Mouse (Mus musculus): ENCODE measurements around the gene Diras1. TPM values are rescaled to one million over a fixed set of nuclear protein-coding genes. Genes with fewer than 3 reads are reported as not detected.
A peak's percentile ranks its signal among the peaks of the same experiment; 100 is the strongest.
"Not testable (repeated sequence)": the region's sequence is repeated elsewhere in the genome, so short reads cannot be mapped to it uniquely, and the experiment has no call there.

Gene Diras1
- polyA plus RNA-seq (2012) = 0.01 TPM in 1 of 2 replicates, not detected in the other

GRCm38 (mm10) chr10:81025639-81026275 lies at the start of gene Diras1:
Diras1 (minus strand) TSS chr10:81025662.
- no peak for TF ChIP-seq TAL1 (IDR thresholded peaks at IDR 0.05; ENCODE audit: low read length)
- no peak for TF ChIP-seq GATA1 (IDR thresholded peaks at IDR 0.05; ENCODE audit: low read length)
- peaks cover 9% of the 10 kb centered on the region for H3K36me3 ChIP-seq (ENCODE audit: control insufficient read depth)
- H3K4me3 ChIP-seq (replicated peaks) = no peak within 1 kb of the TSS
- H3K27me3 ChIP-seq (ENCODE audit: control insufficient read depth) = peaks cover 55% of the 10 kb centered on the region
- peaks cover 2% of the 10 kb centered on the region for H3K9me3 ChIP-seq (ENCODE audit: control insufficient read depth, low read length)
- peaks cover 15% of the 10 kb centered on the region for H3K4me1 ChIP-seq (ENCODE audit: control insufficient read depth)

- Histone ChIP-seq H3K27me3 (ENCODE audit: control insufficient read depth) (no peaks in the 10 kb centered on the region), H3K36me3 (ENCODE audit: control insufficient read depth) (peaks cover 64% of the 10 kb centered on the region), H3K4me3 (replicated peaks) (no peak overlapping the region), H3K9me3 (ENCODE audit: control insufficient read depth, low read length) (no peaks in the 10 kb centered on the region), H3K4me1 (ENCODE audit: control insufficient read depth) (peaks cover 38% of the 10 kb centered on the region)
- TF ChIP-seq TAL1 (IDR thresholded peaks at IDR 0.05; ENCODE audit: low read length) (no peak), GATA1 (IDR thresholded peaks at IDR 0.05; ENCODE audit: low read length) (no peak)
These were observed 48.0 kb upstream of the Diras1 start for GRCm38 (mm10) chr10:81073464-81073863.

GRCm38 (mm10) chr10:81072290-81072689 lies 46.8 kb upstream of the Diras1 start:
- TF ChIP-seq GATA1 (IDR thresholded peaks at IDR 0.05; ENCODE audit: low read length) (no peak), TAL1 (IDR thresholded peaks at IDR 0.05; ENCODE audit: low read length) (no peak)
- peaks cover 38% of the 10 kb centered on the region for H3K4me1 ChIP-seq (ENCODE audit: control insufficient read depth)
- H3K36me3 ChIP-seq (ENCODE audit: control insufficient read depth) = peaks cover 52% of the 10 kb centered on the region
- no peaks in the 10 kb centered on the region for H3K9me3 ChIP-seq (ENCODE audit: control insufficient read depth, low read length)
- H3K4me3 ChIP-seq (replicated peaks) = no peak overlapping the region
- H3K27me3 ChIP-seq (ENCODE audit: control insufficient read depth) = peaks cover 8% of the 10 kb centered on the region

GRCm38 (mm10) chr10:81069836-81070235 lies 44.4 kb upstream of the Diras1 start, which contains the start of gene Thop1:
Thop1 (plus strand) TSS chr10:81070035.
- TF ChIP-seq GATA1 (IDR thresholded peaks at IDR 0.05; ENCODE audit: low read length) (no peak), TAL1 (IDR thresholded peaks at IDR 0.05; ENCODE audit: low read length) (no peak)
- peak within 1 kb of the TSS; percentile 66 for H3K4me3 ChIP-seq (replicated peaks)
- no peaks in the 10 kb centered on the region for H3K9me3 ChIP-seq (ENCODE audit: control insufficient read depth, low read length)
- peaks cover 38% of the 10 kb centered on the region for H3K4me1 ChIP-seq (ENCODE audit: control insufficient read depth)
- H3K27me3 ChIP-seq (ENCODE audit: control insufficient read depth) = peaks cover 9% of the 10 kb centered on the region
- H3K36me3 ChIP-seq (ENCODE audit: control insufficient read depth) = peaks cover 28% of the 10 kb centered on the region

GRCm38 (mm10) chr10:81068706-81069105 lies 43.2 kb upstream of the Diras1 start:
- Histone ChIP-seq H3K9me3 (ENCODE audit: control insufficient read depth, low read length) (no peaks in the 10 kb centered on the region), H3K4me1 (ENCODE audit: control insufficient read depth) (peaks cover 37% of the 10 kb centered on the region), H3K27me3 (ENCODE audit: control insufficient read depth) (peaks cover 9% of the 10 kb centered on the region), H3K4me3 (replicated peaks) (no peak overlapping the region), H3K36me3 (ENCODE audit: control insufficient read depth) (peaks cover 17% of the 10 kb centered on the region)
- TF ChIP-seq TAL1 (IDR thresholded peaks at IDR 0.05; ENCODE audit: low read length) (no peak), GATA1 (IDR thresholded peaks at IDR 0.05; ENCODE audit: low read length) (no peak)

GRCm38 (mm10) chr10:81064519-81064918 lies 39.1 kb upstream of the Diras1 start:
- not testable (repeated sequence) for H3K27me3 ChIP-seq (ENCODE audit: control insufficient read depth); H3K4me3 ChIP-seq (replicated peaks); H3K36me3 ChIP-seq (ENCODE audit: control insufficient read depth); H3K9me3 ChIP-seq (ENCODE audit: control insufficient read depth, low read length)
- H3K4me1 ChIP-seq (ENCODE audit: control insufficient read depth) = peaks cover 12% of the 10 kb centered on the region

GRCm38 (mm10) chr10:81062710-81063109 lies 37.2 kb upstream of the Diras1 start:
- TF ChIP-seq GATA1 (IDR thresholded peaks at IDR 0.05; ENCODE audit: low read length) = no peak
- TF ChIP-seq TAL1 (IDR thresholded peaks at IDR 0.05; ENCODE audit: low read length) = no peak
- Histone ChIP-seq H3K9me3 (ENCODE audit: control insufficient read depth, low read length) (no peaks in the 10 kb centered on the region), H3K36me3 (ENCODE audit: control insufficient read depth) (peaks cover 3% of the 10 kb centered on the region; the same call in 1 of the 2 replicates), H3K4me1 (ENCODE audit: control insufficient read depth) (peaks cover 22% of the 10 kb centered on the region), H3K27me3 (ENCODE audit: control insufficient read depth) (peaks cover 6% of the 10 kb centered on the region), H3K4me3 (replicated peaks) (no peak overlapping the region)

GRCm38 (mm10) chr10:81059603-81060543 lies 34.4 kb upstream of the Diras1 start, which contains the start of gene Sgta:
Sgta (minus strand) TSS chr10:81060181.
- TF ChIP-seq TAL1 (IDR thresholded peaks at IDR 0.05; ENCODE audit: low read length) = no peak
- no peak for TF ChIP-seq GATA1 (IDR thresholded peaks at IDR 0.05; ENCODE audit: low read length)
- no peaks in the 10 kb centered on the region for H3K27me3 ChIP-seq (ENCODE audit: control insufficient read depth)
- H3K4me1 ChIP-seq (ENCODE audit: control insufficient read depth) = peaks cover 36% of the 10 kb centered on the region
- peaks cover 16% of the 10 kb centered on the region for H3K36me3 ChIP-seq (ENCODE audit: control insufficient read depth)
- H3K9me3 ChIP-seq (ENCODE audit: control insufficient read depth, low read length) = no peaks in the 10 kb centered on the region
- H3K4me3 ChIP-seq (replicated peaks) = peak within 1 kb of the TSS; percentile 82

- Histone ChIP-seq H3K36me3 (ENCODE audit: control insufficient read depth) (peaks cover 17% of the 10 kb centered on the region), H3K4me1 (ENCODE audit: control insufficient read depth) (peaks cover 36% of the 10 kb centered on the region), H3K9me3 (ENCODE audit: control insufficient read depth, low read length) (no peaks in the 10 kb centered on the region), H3K27me3 (ENCODE audit: control insufficient read depth) (no peaks in the 10 kb centered on the region), H3K4me3 (replicated peaks) (peak overlapping the region; percentile 82)
- TF ChIP-seq GATA1 (IDR thresholded peaks at IDR 0.05; ENCODE audit: low read length) (no peak), TAL1 (IDR thresholded peaks at IDR 0.05; ENCODE audit: low read length) (no peak)
These were observed 33.4 kb upstream of the Diras1 start for GRCm38 (mm10) chr10:81058896-81059295.

All from erythroblast, embryonic 14.5 days (primary cell).